Mouse (Mus musculus) myocyte (in vitro differentiated cells): ENCODE results near the gene Dennd5b.

Experiments used
- POLR2AphosphoS2 ChIP-seq: IDR thresholded peaks from one replicate; pipeline ENCODE4 v1.6.1; 2011; ENCODE audit warnings: low read depth, control low read depth; ENCODE audit not compliant: insufficient read length
- USF1 ChIP-seq: IDR thresholded peaks from one replicate; pipeline ENCODE4 v1.6.1; 2011; ENCODE audit warnings: low read depth, mild to moderate bottlenecking, control low read depth, moderate library complexity

- TF ChIP-seq POLR2AphosphoS2 (no peak), USF1 (no peak)
These were observed 46.7 kb downstream of the Dennd5b start for GRCm38 (mm10) chr6:149054780-149055179.
